Mouse (Mus musculus) CH12.LX (cell line): Measurements from ENCODE around the gene Cers5. TPM values are rescaled to one million over a fixed set of nuclear protein-coding genes. Genes with fewer than 3 reads are reported as not detected.

Source experiments
- DNase-seq: peaks from one replicate; pipeline ENCODE4 v3.0.0-alpha.2; 2013; ENCODE audit errors: extremely low read depth
- H3K27ac ChIP-seq: 2 replicates; pipeline ENCODE4 v1.5.1; 2012; ENCODE audit warnings: low read depth, mild to moderate bottlenecking, control low read depth, moderate library complexity; ENCODE audit not compliant: insufficient read depth
- H3K27me3 ChIP-seq: replicated peaks from 2 replicates; pipeline ENCODE3; 2012; ENCODE audit warnings: inconsistent platforms
- H3K36me3 ChIP-seq, 2 experiments: replicated peaks in 1 of 2; 2 replicates each; pipeline versions ENCODE3 to v1.6.1; 2012; ENCODE audit warnings: inconsistent platforms in 1 of 2, low read length in 1 of 2, mild to moderate bottlenecking in 1 of 2, mixed read lengths in 1 of 2, moderate library complexity in 1 of 2; ENCODE audit not compliant: control insufficient read depth in 1 of 2, insufficient read depth in 1 of 2
- H3K4me1 ChIP-seq, 2 experiments: 2 replicates each; pipeline ENCODE4 v1.6.1; 2012; ENCODE audit warnings: inconsistent platforms in 1 of 2, moderate library complexity in 1 of 2; ENCODE audit not compliant: insufficient read depth in 2 of 2, control insufficient read depth in 1 of 2
- H3K4me2 ChIP-seq: 2 replicates; pipeline ENCODE4 v1.6.1; 2012; ENCODE audit warnings: low read depth, mild to moderate bottlenecking, control low read depth; ENCODE audit not compliant: poor library complexity, insufficient read depth, severe bottlenecking
- H3K4me3 ChIP-seq, 3 experiments: fragments of 150-350 bp in 1 of 3; sonication (generic) in 1 of 3; replicated peaks in 1 of 3; 2 replicates each; pipeline versions ENCODE3 to v1.5.1; 2011 to 2012; ENCODE audit warnings: low read depth in 2 of 3, low read length in 2 of 3, mild to moderate bottlenecking in 2 of 3, moderate library complexity in 2 of 3, control low read depth in 1 of 3, improper control_type of control experiment in 1 of 3, inconsistent platforms in 1 of 3, mixed read lengths in 1 of 3; ENCODE audit not compliant: poor library complexity in 1 of 3
- H3K79me2 ChIP-seq: replicated peaks from 2 replicates; pipeline ENCODE4 v1.6.1; 2012; ENCODE audit warnings: mild to moderate bottlenecking, moderate library complexity; ENCODE audit not compliant: control insufficient read depth, poor library complexity, insufficient read depth, severe bottlenecking; ENCODE audit errors: extremely low read depth
- H3K9ac ChIP-seq: 2 replicates; pipeline ENCODE4 v1.6.1; 2012; ENCODE audit warnings: low read depth, mild to moderate bottlenecking, control low read depth, moderate library complexity; ENCODE audit not compliant: insufficient read depth
- H3K9me3 ChIP-seq: replicated peaks from 2 replicates; pipeline ENCODE3; 2012; ENCODE audit warnings: low read length, inconsistent platforms, mixed read lengths
- CTCF ChIP-seq, 2 experiments: IDR thresholded peaks in 1 of 2; conservative IDR thresholded peaks in 1 of 2; 2 replicates each; pipeline ENCODE4 v1.5.1; 2011 to 2012; ENCODE audit warnings: low read depth in 2 of 2, low read length in 2 of 2, improper control_type of control experiment in 1 of 2, inconsistent platforms in 1 of 2, mild to moderate bottlenecking in 1 of 2, moderate library complexity in 1 of 2
- IRF4 ChIP-seq: IDR thresholded peaks from 2 replicates; pipeline ENCODE4 v1.6.1; 2014; ENCODE audit warnings: low read depth, mild to moderate bottlenecking, inconsistent platforms, low read length, improper control_type of control experiment
- PAX5 ChIP-seq: IDR thresholded peaks from 2 replicates; pipeline ENCODE4 v1.6.1; 2012; ENCODE audit warnings: low read length, inconsistent platforms, mixed read lengths
- RAD21 ChIP-seq: IDR thresholded peaks from 2 replicates; pipeline ENCODE4 v1.6.1; 2011; ENCODE audit warnings: low read depth, mild to moderate bottlenecking, low read length, improper control_type of control experiment, moderate library complexity
- SMC3 ChIP-seq: IDR thresholded peaks from 2 replicates; pipeline ENCODE4 v1.6.1; 2011; ENCODE audit warnings: low read depth, low read length, improper control_type of control experiment
- ZC3H11A ChIP-seq: IDR thresholded peaks from 2 replicates; pipeline ENCODE4 v1.6.1; 2012; ENCODE audit warnings: low read depth, mild to moderate bottlenecking, inconsistent platforms, low read length, improper control_type of control experiment
- dilution Hi-C: fragments of 300-500 bp; cut with MboI; formaldehyde crosslinking; loops from 2 replicates; pipeline ENCODE4 v1.14.3; 2020; ENCODE audit warnings: low sequenced_read_pairs; ENCODE audit not compliant: extremely low pct_unique_long_range_greater_than_20kb, extremely low pct_ligation_motif_present
- in situ Hi-C: fragments of 300-500 bp; cut with MboI; formaldehyde crosslinking; loops from 3 replicates; pipeline ENCODE4 v1.14.3; 2019; ENCODE audit warnings: low sequenced_read_pairs, low pct_ligation_motif_present, low pct_unique_long_range_greater_than_20kb, mixed read lengths
- polyA plus RNA-seq: library from polyadenylated mRNA; unstranded; fragments of >175 nt; gene quantifications from 2 replicates; pipeline ENCODE4 v1.2.1, GENCODE M21; 2012; ENCODE audit warnings: low read depth; ENCODE audit not compliant: insufficient read length
- total RNA-seq, 2 experiments: library from RNA; depleted of rRNA; stranded (reverse); fragments of 300-350 nt in 1 of 2; fragments of >200 nt in 1 of 2; gene quantifications; 2 replicates each; pipeline ENCODE4 v1.2.3; 2012 to 2014

Gene Cers5
- total and polyA plus RNA-seq, 3 experiments = 45.0 to 149 (median 94.3) TPM

GRCm38 (mm10) chr15:99688712-99689111 lies 84.0 kb downstream of the Cers5 start:
- H3K79me2 ChIP-seq = no peaks in the 10 kb centered on the region
- no peak overlapping the region for H3K4me2 ChIP-seq
- H3K4me3 ChIP-seq = no peak overlapping the region
- dilution Hi-C loops = no loop called here
- H3K4me1 ChIP-seq = peaks cover 3 to 7% of the 10 kb centered on the region in 2 experiments; a peak in 3 of 4 replicates
- no peaks in the 10 kb centered on the region for H3K36me3 ChIP-seq
- TF ChIP-seq IRF4 (no peak), RAD21 (peak; percentile 69), ZC3H11A (0 out of 2 replicates have a peak, but pooled peaks have one; percentile 2), PAX5 (no peak), CTCF (conservative IDR thresholded peaks at IDR 0.05 in 1 of 2, IDR thresholded peaks at IDR 0.05 in 1 of 2; ENCODE audit: low read depth in 2 of 2, low read length in 2 of 2) (peak; percentile 88 to 94), SMC3 (peak; percentile 79)
- peaks cover 76% of the 10 kb centered on the region for H3K27me3 ChIP-seq
- no peak overlapping the region for H3K9ac ChIP-seq
- DNase-seq = peak; percentile 68
- no peaks in the 10 kb centered on the region for H3K9me3 ChIP-seq
- in situ Hi-C loops = no loop called here
- no peak overlapping the region for H3K27ac ChIP-seq

Other genes with a start within 250 kb of the Cers5 start
- 0.08 and 0.17 TPM in 2 replicates for gene Faim2, start 244.7 kb downstream of the Cers5 start, total RNA-seq (2012; rRNA removed)
- not detected in 2 replicates for gene Faim2, start 244.7 kb downstream of the Cers5 start, total RNA-seq (2014; rRNA removed)
- 0.03 TPM in 1 of 2 replicates, not detected in the other for gene Faim2, start 244.7 kb downstream of the Cers5 start, polyA plus RNA-seq
- gene Aqp2, start 193.8 kb downstream of the Cers5 start, total RNA-seq (2012; rRNA removed) = not detected in 2 replicates
- not detected in 2 replicates for gene Aqp2, start 193.8 kb downstream of the Cers5 start, total RNA-seq (2014; rRNA removed)
- gene Aqp2, start 193.8 kb downstream of the Cers5 start, polyA plus RNA-seq = not detected in 2 replicates
- gene Aqp5, start 182.1 kb downstream of the Cers5 start, total RNA-seq (2012; rRNA removed) = not detected in 2 replicates
- gene Aqp5, start 182.1 kb downstream of the Cers5 start, total RNA-seq (2014; rRNA removed) = not detected in 2 replicates
- gene Aqp5, start 182.1 kb downstream of the Cers5 start, polyA plus RNA-seq = not detected in 2 replicates
- not detected in 2 replicates for gene Aqp6, start 171.5 kb downstream of the Cers5 start, total RNA-seq (2012; rRNA removed)
- gene Aqp6, start 171.5 kb downstream of the Cers5 start, total RNA-seq (2014; rRNA removed) = not detected in 2 replicates
- gene Aqp6, start 171.5 kb downstream of the Cers5 start, polyA plus RNA-seq = not detected in 2 replicates
- gene Racgap1, start 121.2 kb downstream of the Cers5 start, total RNA-seq (2012; rRNA removed) = 97.9 and 108 TPM in 2 replicates
- 130 and 143 TPM in 2 replicates for gene Racgap1, start 121.2 kb downstream of the Cers5 start, total RNA-seq (2014; rRNA removed)
- gene Racgap1, start 121.2 kb downstream of the Cers5 start, polyA plus RNA-seq = 131 and 151 TPM in 2 replicates
- 0.46 and 0.47 TPM in 2 replicates for gene Asic1, start 102.5 kb downstream of the Cers5 start, total RNA-seq (2012; rRNA removed)
- gene Asic1, start 102.5 kb downstream of the Cers5 start, total RNA-seq (2014; rRNA removed) = not detected in 2 replicates
- 0.80 and 0.94 TPM in 2 replicates for gene Asic1, start 102.5 kb downstream of the Cers5 start, polyA plus RNA-seq
- gene Smarcd1, start 70.8 kb downstream of the Cers5 start, total RNA-seq (2012; rRNA removed) = 17.9 and 19.9 TPM in 2 replicates
- gene Smarcd1, start 70.8 kb downstream of the Cers5 start, total RNA-seq (2014; rRNA removed) = 10.5 and 12.5 TPM in 2 replicates
- 56.5 and 69.9 TPM in 2 replicates for gene Smarcd1, start 70.8 kb downstream of the Cers5 start, polyA plus RNA-seq
- 2.1 and 2.9 TPM in 2 replicates for gene Gm17349, start 67.4 kb downstream of the Cers5 start, total RNA-seq (2012; rRNA removed)
- gene Gm17349, start 67.4 kb downstream of the Cers5 start, total RNA-seq (2014; rRNA removed) = not detected in 2 replicates
- gene Gm17349, start 67.4 kb downstream of the Cers5 start, polyA plus RNA-seq = not detected in 2 replicates
- 0.17 and 0.25 TPM in 2 replicates for gene Gpd1, start 55.4 kb downstream of the Cers5 start, total RNA-seq (2012; rRNA removed)
- 0.12 and 0.24 TPM in 2 replicates for gene Gpd1, start 55.4 kb downstream of the Cers5 start, total RNA-seq (2014; rRNA removed)
- 0.26 and 0.56 TPM in 2 replicates for gene Gpd1, start 55.4 kb downstream of the Cers5 start, polyA plus RNA-seq
- gene Cox14, start 47.3 kb downstream of the Cers5 start, total RNA-seq (2012; rRNA removed) = 112 and 140 TPM in 2 replicates
- gene Cox14, start 47.3 kb downstream of the Cers5 start, total RNA-seq (2014; rRNA removed) = 98.8 and 106 TPM in 2 replicates
- gene Cox14, start 47.3 kb downstream of the Cers5 start, polyA plus RNA-seq = 119 and 140 TPM in 2 replicates
- 16.8 and 18.7 TPM in 2 replicates for gene Lima1, start 102.6 kb upstream of the Cers5 start, total RNA-seq (2012; rRNA removed)
- 10.0 and 10.3 TPM in 2 replicates for gene Lima1, start 102.6 kb upstream of the Cers5 start, total RNA-seq (2014; rRNA removed)
- 24.4 and 26.9 TPM in 2 replicates for gene Lima1, start 102.6 kb upstream of the Cers5 start, polyA plus RNA-seq
- 0.08 TPM in 1 of 2 replicates, not detected in the other for gene Fam186a, start 194.2 kb upstream of the Cers5 start, total RNA-seq (2012; rRNA removed)
- gene Fam186a, start 194.2 kb upstream of the Cers5 start, total RNA-seq (2014; rRNA removed) = not detected in 2 replicates
- gene Fam186a, start 194.2 kb upstream of the Cers5 start, polyA plus RNA-seq = not detected in 2 replicates
- gene Larp4, start 197.2 kb upstream of the Cers5 start, total RNA-seq (2012; rRNA removed) = 96.3 and 113 TPM in 2 replicates
- gene Larp4, start 197.2 kb upstream of the Cers5 start, total RNA-seq (2014; rRNA removed) = 135 and 145 TPM in 2 replicates
- 74.6 and 81.9 TPM in 2 replicates for gene Larp4, start 197.2 kb upstream of the Cers5 start, polyA plus RNA-seq